Mouse (Mus musculus) lung, embryonic 15.5 days (tissue): Measurements from ENCODE around the gene Retreg2. TPM values are rescaled to one million over a fixed set of nuclear protein-coding genes. Genes with fewer than 3 reads are reported as not detected.
A peak's percentile ranks its signal among the peaks of the same experiment; 100 is the strongest.

Source experiments
- ATAC-seq: fragments of 200-750 bp; cut with Nextera tagmentation; 2 replicates; pipeline ENCODE4 v1.8.0; 2017; ENCODE audit warnings: moderate number of reproducible peaks, borderline replicate concordance; ENCODE audit not compliant: low FRiP score, low TSS enrichment; ENCODE audit errors: extremely low read depth
- H3K27ac ChIP-seq: fragments of 300-500 bp; sonication (generic); 2 replicates; pipeline ENCODE4 v1.5.1; 2015; ENCODE audit warnings: moderate library complexity, mild to moderate bottlenecking, inconsistent platforms
- H3K27me3 ChIP-seq: fragments of 300-500 bp; sonication (generic); 2 replicates; pipeline ENCODE4 v1.6.1; 2015; ENCODE audit warnings: inconsistent platforms
- H3K36me3 ChIP-seq: fragments of 300-500 bp; sonication (generic); 2 replicates; pipeline ENCODE4 v1.6.1; 2015; ENCODE audit warnings: inconsistent platforms
- H3K4me1 ChIP-seq: fragments of 300-500 bp; sonication (generic); 2 replicates; pipeline ENCODE4 v1.6.1; 2015; ENCODE audit warnings: inconsistent platforms
- H3K4me2 ChIP-seq: fragments of 300-500 bp; sonication (generic); 2 replicates; pipeline ENCODE4 v1.6.1; 2015; ENCODE audit warnings: inconsistent platforms, mild to moderate bottlenecking, moderate library complexity
- H3K4me3 ChIP-seq: fragments of 300-500 bp; sonication (generic); 2 replicates; pipeline ENCODE4 v1.5.1; 2015; ENCODE audit warnings: mild to moderate bottlenecking, inconsistent platforms
- H3K9ac ChIP-seq: fragments of 300-500 bp; sonication (generic); 2 replicates; pipeline ENCODE4 v1.6.1; 2015; ENCODE audit warnings: inconsistent platforms
- H3K9me3 ChIP-seq: fragments of 300-500 bp; sonication (generic); 2 replicates; pipeline ENCODE4 v1.6.1; 2016; ENCODE audit warnings: inconsistent platforms
- WGBS: fragments of 180-500 bp; shearing (Covaris S2); methylation state at CpG from one replicate; pipeline ENCODE4 v1.1.7; 2015; 5-methylcytosine and 5-hydroxymethylcytosine counted together
- polyA plus RNA-seq: library from polyadenylated mRNA; unstranded; fragments of >200 nt; fragmentation: Nextera tagmentation; extraction: Ambion mirVana; gene quantifications from 2 replicates; pipeline ENCODE4 v1.2.1, GENCODE M21; 2015

Gene Retreg2
- polyA plus RNA-seq, 1 experiment from 2014 or later, result 49.8 TPM

GRCm38 (mm10) chr1:75141486-75142190 is 940 bp upstream of the Retreg2 start:
- H3K36me3 ChIP-seq, result peaks cover 53% of the 10 kb centered on the region

DNA sequence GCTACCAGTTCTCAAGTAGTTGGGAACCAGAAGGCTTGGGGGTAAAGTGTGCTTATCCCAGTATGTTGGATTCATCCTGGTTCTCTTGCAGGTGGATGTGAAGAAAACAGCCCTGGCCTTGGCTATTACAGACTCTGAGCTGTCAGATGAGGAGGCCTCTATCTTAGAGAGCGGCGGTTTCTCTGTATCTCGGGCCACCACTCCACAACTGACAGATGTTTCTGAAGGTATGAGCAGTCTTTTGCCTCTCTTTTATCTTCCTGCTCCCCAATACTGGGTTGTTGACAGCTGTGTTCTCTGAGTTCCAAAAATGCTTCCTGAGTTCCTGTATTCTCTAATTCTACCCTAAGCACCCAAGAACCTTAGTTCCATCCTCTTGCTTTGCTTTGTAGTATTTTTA is 3.0 kb downstream of the Retreg2 start:
- Histone ChIP-seq H3K27me3 (no peaks in the 10 kb centered on the region), H3K4me2 (no peak overlapping the region)
- ATAC-seq, result no peak

More at GRCm38 (mm10) chr1:75141486-75142190, 940 bp upstream of the Retreg2 start:
- Histone ChIP-seq H3K9me3 (no peaks in the 10 kb centered on the region), H3K27me3 (no peaks in the 10 kb centered on the region), H3K4me3 (peak overlapping the region; percentile 67), H3K4me1 (peaks cover 28% of the 10 kb centered on the region), H3K4me2 (peak overlapping the region; percentile 89), H3K27ac (peak overlapping the region; percentile 94), H3K9ac (peak overlapping the region; percentile 90)
- WGBS, result under 1% methylated on average over 52 of the region's 53 CpGs
- peak; percentile 24; the same call in 1 of the 2 replicates for ATAC-seq

GRCm38 (mm10) chr1:75147411-75148135 is 5.0 kb downstream of the Retreg2 start:
- WGBS, result 72% methylated on average over 7 of the region's 7 CpGs
- Histone ChIP-seq H3K36me3 (peaks cover 41% of the 10 kb centered on the region), H3K9ac (no peak overlapping the region)

More for the DNA sequence above, 3.0 kb downstream of the Retreg2 start:
- H3K4me1 ChIP-seq, result peaks cover 21% of the 10 kb centered on the region
- H3K9ac ChIP-seq, result no peak overlapping the region
- no peak overlapping the region for H3K4me3 ChIP-seq
- WGBS, result 93% methylated on average over 3 of the region's 3 CpGs
- H3K36me3 ChIP-seq, result peaks cover 41% of the 10 kb centered on the region
- H3K9me3 ChIP-seq, result no peaks in the 10 kb centered on the region
- no peak overlapping the region for H3K27ac ChIP-seq

DNA sequence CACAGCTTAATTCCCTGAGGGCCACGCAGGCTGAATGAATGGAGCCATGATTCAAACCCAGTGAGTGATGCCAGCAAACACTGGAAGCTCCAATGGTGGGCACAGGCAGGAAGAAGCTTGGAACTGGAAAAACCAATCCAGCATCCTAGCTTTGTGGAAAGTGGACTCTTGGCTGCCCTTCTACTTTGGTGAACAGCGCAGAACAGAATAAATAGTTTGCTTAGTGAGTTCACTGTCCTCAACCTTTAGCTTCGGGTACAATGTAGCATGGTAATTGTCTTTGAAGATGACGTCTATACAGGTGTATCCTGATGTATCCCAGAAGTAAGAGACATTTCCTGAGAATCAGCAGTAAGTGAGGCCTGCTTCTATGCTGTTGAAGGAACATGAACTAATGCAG is 6.1 kb downstream of the Retreg2 start:
- Histone ChIP-seq H3K4me2 (no peak overlapping the region), H3K9me3 (no peaks in the 10 kb centered on the region), H3K27ac (no peak overlapping the region), H3K9ac (no peak overlapping the region), H3K4me1 (peaks cover 8% of the 10 kb centered on the region), H3K36me3 (peaks cover 41% of the 10 kb centered on the region), H3K4me3 (no peak overlapping the region), H3K27me3 (no peaks in the 10 kb centered on the region)
- ATAC-seq, result no peak
- 83% methylated on average over 4 of the region's 4 CpGs for WGBS

More at GRCm38 (mm10) chr1:75147411-75148135, 5.0 kb downstream of the Retreg2 start:
- no peaks in the 10 kb centered on the region for H3K9me3 ChIP-seq
- H3K27ac ChIP-seq, result no peak overlapping the region
- H3K4me1 ChIP-seq, result peaks cover 14% of the 10 kb centered on the region
- no peak overlapping the region for H3K4me3 ChIP-seq
- no peaks in the 10 kb centered on the region for H3K27me3 ChIP-seq
- ATAC-seq, result no peak
- no peak overlapping the region for H3K4me2 ChIP-seq

DNA sequence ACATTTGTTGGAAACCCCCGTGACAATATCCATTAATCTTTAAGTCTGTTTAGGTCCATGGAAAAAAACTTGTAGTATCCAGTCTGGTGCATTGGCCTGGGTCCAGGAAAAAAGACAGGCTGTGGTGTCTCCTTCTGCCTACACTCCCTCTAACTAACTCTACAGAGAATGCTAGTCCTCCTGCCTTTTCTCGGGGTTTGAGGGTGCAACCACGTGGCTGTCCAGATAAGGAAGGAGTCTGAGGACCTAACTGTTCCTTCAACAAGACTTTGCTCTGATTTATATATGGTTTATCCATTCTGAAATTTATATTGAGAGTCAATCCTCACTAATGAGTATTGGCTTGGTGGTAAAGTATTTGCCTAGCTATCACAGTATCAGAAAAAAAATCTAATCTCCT is 13.3 kb downstream of the Retreg2 start:
- no peak overlapping the region for H3K4me2 ChIP-seq
- H3K27ac ChIP-seq, result no peak overlapping the region
- 40% methylated on average over 3 of the region's 3 CpGs for WGBS
- no peaks in the 10 kb centered on the region for H3K4me1 ChIP-seq
- no peaks in the 10 kb centered on the region for H3K27me3 ChIP-seq
- H3K4me3 ChIP-seq, result no peak overlapping the region
- no peaks in the 10 kb centered on the region for H3K36me3 ChIP-seq
- H3K9ac ChIP-seq, result no peak overlapping the region
- H3K9me3 ChIP-seq, result no peaks in the 10 kb centered on the region
- no peak for ATAC-seq

- Histone ChIP-seq H3K9me3 (no peaks in the 10 kb centered on the region), H3K4me2 (no peak overlapping the region), H3K9ac (no peak overlapping the region), H3K27ac (no peak overlapping the region), H3K36me3 (no peaks in the 10 kb centered on the region), H3K4me3 (no peak overlapping the region), H3K27me3 (no peaks in the 10 kb centered on the region), H3K4me1 (no peaks in the 10 kb centered on the region)
- ATAC-seq, result no peak
Observed at GRCm38 (mm10) chr1:75158990-75159389, 16.4 kb downstream of the Retreg2 start.

DNA sequence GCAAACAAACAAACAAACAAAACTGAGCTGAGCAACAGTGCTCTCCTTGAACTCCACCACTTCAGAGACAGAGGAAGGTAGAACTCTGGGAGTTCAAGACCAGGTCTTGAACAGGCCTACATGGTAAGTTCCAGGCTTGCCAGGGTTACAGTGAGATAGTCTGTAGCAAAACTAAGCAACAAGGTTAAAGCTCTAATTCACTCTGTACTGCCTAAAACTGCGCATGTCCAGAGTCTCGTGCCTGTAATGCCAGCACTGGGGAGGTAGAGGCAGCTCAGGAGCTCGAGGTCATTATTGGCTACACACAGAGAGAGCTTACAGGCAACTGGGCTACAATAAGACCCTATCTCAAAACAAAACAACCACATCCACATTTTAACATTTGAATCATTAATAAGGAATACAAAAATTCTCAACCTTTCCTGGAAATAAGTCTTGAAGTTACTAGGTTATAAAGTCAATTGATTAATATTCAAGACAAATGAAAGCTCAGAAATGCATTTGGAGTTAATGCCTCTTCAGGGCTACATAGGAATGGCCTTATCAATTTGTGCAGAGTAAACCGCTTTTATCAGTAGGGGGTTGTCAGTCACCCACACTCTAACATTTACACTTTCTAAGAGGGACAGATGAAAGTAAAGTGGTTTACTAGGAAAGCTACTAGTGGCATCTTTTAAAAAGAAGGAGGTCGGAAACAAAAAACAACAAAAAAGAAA is 17.1 kb downstream of the Retreg2 start:
- no peaks in the 10 kb centered on the region for H3K36me3 ChIP-seq
- H3K4me3 ChIP-seq, result no peak overlapping the region
- no peak overlapping the region for H3K9ac ChIP-seq
- 45% methylated on average over 5 of the region's 5 CpGs for WGBS
- H3K27me3 ChIP-seq, result no peaks in the 10 kb centered on the region
- no peaks in the 10 kb centered on the region for H3K4me1 ChIP-seq
- no peaks in the 10 kb centered on the region for H3K9me3 ChIP-seq
- no peak overlapping the region for H3K4me2 ChIP-seq
- no peak overlapping the region for H3K27ac ChIP-seq
- ATAC-seq, result no peak

DNA sequence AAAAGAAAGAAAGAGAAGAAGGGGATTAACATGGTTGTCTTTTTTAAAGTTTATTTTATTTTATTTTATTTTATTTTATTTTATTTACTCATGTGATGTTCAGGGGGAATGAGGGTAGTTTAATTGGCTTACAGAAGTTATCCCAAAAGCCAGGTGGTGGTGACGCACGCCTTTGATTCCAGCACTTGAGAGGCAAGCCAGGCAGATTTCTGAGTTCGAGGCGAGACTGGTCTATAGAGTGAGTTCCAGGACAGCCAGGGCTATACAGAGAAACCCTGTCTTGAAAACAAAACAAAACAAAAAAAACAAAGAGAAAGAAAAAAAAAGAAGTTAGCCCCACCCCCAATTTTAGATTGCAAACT is 17.7 kb downstream of the Retreg2 start:
- H3K4me1 ChIP-seq, result no peaks in the 10 kb centered on the region
- WGBS, result 71% methylated on average over 4 of the region's 4 CpGs

GRCm38 (mm10) chr1:75168093-75168471 is 25.5 kb downstream of the Retreg2 start:
- ATAC-seq, result peak; percentile 24
- Histone ChIP-seq H3K4me2 (peak overlapping the region; percentile 85), H3K36me3 (peaks cover 29% of the 10 kb centered on the region), H3K27me3 (no peaks in the 10 kb centered on the region), H3K9me3 (no peaks in the 10 kb centered on the region), H3K4me1 (peaks cover 15% of the 10 kb centered on the region), H3K9ac (peak overlapping the region; percentile 81), H3K4me3 (peak overlapping the region; percentile 98), H3K27ac (0 out of 2 replicates have a peak overlapping the region, but pooled peaks have one; percentile 94)
- 3% methylated on average over 7 of the region's 7 CpGs for WGBS

More for the DNA sequence above, 17.7 kb downstream of the Retreg2 start:
- Histone ChIP-seq H3K4me2 (no peak overlapping the region), H3K27me3 (no peaks in the 10 kb centered on the region), H3K9ac (no peak overlapping the region), H3K27ac (no peak overlapping the region), H3K9me3 (no peaks in the 10 kb centered on the region), H3K4me3 (no peak overlapping the region), H3K36me3 (no peaks in the 10 kb centered on the region)
- no peak for ATAC-seq

GRCm38 (mm10) chr1:75168472-75169464 is 26.2 kb downstream of the Retreg2 start, which contains the start of gene Zfand2b:
Gene Zfand2b, plus strand, starts transcription at chr1:75168646.
- Histone ChIP-seq H3K27me3 (no peaks in the 10 kb centered on the region), H3K4me1 (peaks cover 15% of the 10 kb centered on the region), H3K4me3 (peak within 1 kb of the TSS; percentile 98), H3K27ac (peak within 1 kb of the TSS; percentile 94), H3K9me3 (no peaks in the 10 kb centered on the region), H3K4me2 (peak within 1 kb of the TSS; percentile 85), H3K36me3 (peaks cover 33% of the 10 kb centered on the region), H3K9ac (peak within 1 kb of the TSS; percentile 81)
- peak; percentile 99 for ATAC-seq
- WGBS, result 2% methylated on average over 57 of the region's 59 CpGs
